Mouse (Mus musculus) CD8-positive naive resting alpha-beta T cell, adult 57 days (primary cell): ENCODE results near the gene Parvb. TPM values are rescaled to one million over a fixed set of nuclear protein-coding genes. Genes with fewer than 3 reads are reported as not detected.

Source experiments
- total RNA-seq: library from RNA; stranded (reverse); gene quantifications from one replicate; pipeline ENCODE4 v1.2.4, GENCODE M21; 2023

Gene Parvb
- total RNA-seq: 0.18 TPM

GRCm38 (mm10) chr15:84231721-84232561 lies at the start of gene Parvb:
Parvb (plus strand) TSS chr15:84232043.

GRCm38 (mm10) chr15:84192058-84192791 lies 39.6 kb upstream of the Parvb start, which contains the start of gene Samm50:
Samm50 (plus strand) TSS chr15:84192241.

GRCm38 (mm10) chr15:84323966-84324869 lies 92.4 kb downstream of the Parvb start, which contains the start of gene Parvg:
Parvg (plus strand) TSS chr15:84324026.

Other genes starting within 250 kb of the Parvb start
- gene Efcab6, start 166.7 kb upstream of the Parvb start, total RNA-seq: not detected
- gene Sult4a1, start 126.3 kb upstream of the Parvb start, total RNA-seq: not detected
- not detected for gene Pnpla5, start 108.9 kb upstream of the Parvb start, total RNA-seq
- not detected for gene Pnpla3, start 64.2 kb upstream of the Parvb start, total RNA-seq
- 85.2 TPM for gene Samm50, start 39.8 kb upstream of the Parvb start, total RNA-seq
- 90.6 TPM for gene Parvg, start 92.0 kb downstream of the Parvb start, total RNA-seq
- not detected for gene Shisal1, start 215.1 kb downstream of the Parvb start, total RNA-seq